Mouse (Mus musculus) CH12.LX (cell line): ENCODE measurements around the gene Pheta1. TPM values are rescaled to one million over a fixed set of nuclear protein-coding genes. Genes with fewer than 3 reads are reported as not detected.

Experiments used
- DNase-seq: peaks from one replicate; pipeline ENCODE4 v3.0.0-alpha.2; 2013; ENCODE audit errors: extremely low read depth
- H3K27ac ChIP-seq: 2 replicates; pipeline ENCODE4 v1.5.1; 2012; ENCODE audit warnings: low read depth, mild to moderate bottlenecking, control low read depth, moderate library complexity; ENCODE audit not compliant: insufficient read depth
- H3K27me3 ChIP-seq: replicated peaks from 2 replicates; pipeline ENCODE3; 2012; ENCODE audit warnings: inconsistent platforms
- H3K36me3 ChIP-seq, 2 experiments: replicated peaks in 1 of 2; 2 replicates each; pipeline versions ENCODE3 to v1.6.1; 2012; ENCODE audit warnings: inconsistent platforms in 1 of 2, low read length in 1 of 2, mild to moderate bottlenecking in 1 of 2, mixed read lengths in 1 of 2, moderate library complexity in 1 of 2; ENCODE audit not compliant: control insufficient read depth in 1 of 2, insufficient read depth in 1 of 2
- H3K4me1 ChIP-seq, 2 experiments: 2 replicates each; pipeline ENCODE4 v1.6.1; 2012; ENCODE audit warnings: inconsistent platforms in 1 of 2, moderate library complexity in 1 of 2; ENCODE audit not compliant: insufficient read depth in 2 of 2, control insufficient read depth in 1 of 2
- H3K4me2 ChIP-seq: 2 replicates; pipeline ENCODE4 v1.6.1; 2012; ENCODE audit warnings: low read depth, mild to moderate bottlenecking, control low read depth; ENCODE audit not compliant: poor library complexity, insufficient read depth, severe bottlenecking
- H3K4me3 ChIP-seq, 3 experiments: fragments of 150-350 bp in 1 of 3; sonication (generic) in 1 of 3; replicated peaks in 1 of 3; 2 replicates each; pipeline versions ENCODE3 to v1.5.1; 2011 to 2012; ENCODE audit warnings: low read depth in 2 of 3, low read length in 2 of 3, mild to moderate bottlenecking in 2 of 3, moderate library complexity in 2 of 3, control low read depth in 1 of 3, improper control_type of control experiment in 1 of 3, inconsistent platforms in 1 of 3, mixed read lengths in 1 of 3; ENCODE audit not compliant: poor library complexity in 1 of 3
- H3K79me2 ChIP-seq: replicated peaks from 2 replicates; pipeline ENCODE4 v1.6.1; 2012; ENCODE audit warnings: mild to moderate bottlenecking, moderate library complexity; ENCODE audit not compliant: control insufficient read depth, poor library complexity, insufficient read depth, severe bottlenecking; ENCODE audit errors: extremely low read depth
- H3K9ac ChIP-seq: 2 replicates; pipeline ENCODE4 v1.6.1; 2012; ENCODE audit warnings: low read depth, mild to moderate bottlenecking, control low read depth, moderate library complexity; ENCODE audit not compliant: insufficient read depth
- H3K9me3 ChIP-seq: replicated peaks from 2 replicates; pipeline ENCODE3; 2012; ENCODE audit warnings: low read length, inconsistent platforms, mixed read lengths
- BHLHE40 ChIP-seq: IDR thresholded peaks from 2 replicates; pipeline ENCODE4 v1.6.1; 2011; ENCODE audit warnings: mild to moderate bottlenecking, low read depth, low read length, improper control_type of control experiment
- CHD1 ChIP-seq: IDR thresholded peaks from 2 replicates; pipeline ENCODE4 v1.6.1; 2012; ENCODE audit warnings: low read depth, low read length, improper control_type of control experiment, inconsistent platforms
- CHD2 ChIP-seq: IDR thresholded peaks from 2 replicates; pipeline ENCODE4 v1.6.1; 2011; ENCODE audit warnings: low read length, improper control_type of control experiment
- CTCF ChIP-seq, 2 experiments: IDR thresholded peaks in 1 of 2; conservative IDR thresholded peaks in 1 of 2; 2 replicates each; pipeline ENCODE4 v1.5.1; 2011 to 2012; ENCODE audit warnings: low read depth in 2 of 2, low read length in 2 of 2, improper control_type of control experiment in 1 of 2, inconsistent platforms in 1 of 2, mild to moderate bottlenecking in 1 of 2, moderate library complexity in 1 of 2
- GABPA ChIP-seq: IDR thresholded peaks from 2 replicates; pipeline ENCODE4 v1.6.1; 2012; ENCODE audit warnings: low read depth, low read length, improper control_type of control experiment, inconsistent platforms; ENCODE audit not compliant: insufficient replicate concordance
- JUN ChIP-seq: IDR thresholded peaks from 2 replicates; pipeline ENCODE4 v1.6.1; 2011; ENCODE audit warnings: low read depth, mild to moderate bottlenecking, low read length, improper control_type of control experiment, moderate library complexity; ENCODE audit not compliant: insufficient read depth
- MAZ ChIP-seq: IDR thresholded peaks from 2 replicates; pipeline ENCODE4 v1.6.1; 2012; ENCODE audit warnings: low read depth, mild to moderate bottlenecking, inconsistent platforms, low read length, improper control_type of control experiment, moderate library complexity
- NRF1 ChIP-seq: IDR thresholded peaks from 2 replicates; pipeline ENCODE4 v1.6.1; 2014; ENCODE audit warnings: low read depth, mild to moderate bottlenecking, inconsistent platforms, low read length, improper control_type of control experiment, moderate library complexity
- PAX5 ChIP-seq: IDR thresholded peaks from 2 replicates; pipeline ENCODE4 v1.6.1; 2012; ENCODE audit warnings: low read length, inconsistent platforms, mixed read lengths
- POLR2AphosphoS2 ChIP-seq: IDR thresholded peaks from 2 replicates; pipeline ENCODE4 v1.6.1; 2011; ENCODE audit warnings: low read depth, low read length, improper control_type of control experiment
- RCOR1 ChIP-seq: conservative IDR thresholded peaks from 2 replicates; pipeline ENCODE4 v1.6.1; 2012; ENCODE audit warnings: low read depth, mild to moderate bottlenecking, inconsistent platforms, low read length, improper control_type of control experiment
- SIN3A ChIP-seq: IDR thresholded peaks from 2 replicates; pipeline ENCODE4 v1.6.1; 2012; ENCODE audit warnings: low read length, improper control_type of control experiment, inconsistent platforms
- UBTF ChIP-seq: IDR thresholded peaks from 2 replicates; pipeline ENCODE4 v1.6.1; 2012; ENCODE audit warnings: low read depth, mild to moderate bottlenecking, inconsistent platforms, low read length, improper control_type of control experiment, moderate library complexity
- dilution Hi-C: fragments of 300-500 bp; cut with MboI; formaldehyde crosslinking; loops from 2 replicates; pipeline ENCODE4 v1.14.3; 2020; ENCODE audit warnings: low sequenced_read_pairs; ENCODE audit not compliant: extremely low pct_unique_long_range_greater_than_20kb, extremely low pct_ligation_motif_present
- in situ Hi-C: fragments of 300-500 bp; cut with MboI; formaldehyde crosslinking; loops from 3 replicates; pipeline ENCODE4 v1.14.3; 2019; ENCODE audit warnings: low sequenced_read_pairs, low pct_ligation_motif_present, low pct_unique_long_range_greater_than_20kb, mixed read lengths
- polyA plus RNA-seq: library from polyadenylated mRNA; unstranded; fragments of >175 nt; gene quantifications from 2 replicates; pipeline ENCODE4 v1.2.1, GENCODE M21; 2012; ENCODE audit warnings: low read depth; ENCODE audit not compliant: insufficient read length
- total RNA-seq, 2 experiments: library from RNA; depleted of rRNA; stranded (reverse); fragments of 300-350 nt in 1 of 2; fragments of >200 nt in 1 of 2; gene quantifications; 2 replicates each; pipeline ENCODE4 v1.2.3; 2012 to 2014

The Pheta1 gene
- total and polyA plus RNA-seq, 3 experiments: 1.4 to 4.5 (median 2.0) TPM

DNA sequence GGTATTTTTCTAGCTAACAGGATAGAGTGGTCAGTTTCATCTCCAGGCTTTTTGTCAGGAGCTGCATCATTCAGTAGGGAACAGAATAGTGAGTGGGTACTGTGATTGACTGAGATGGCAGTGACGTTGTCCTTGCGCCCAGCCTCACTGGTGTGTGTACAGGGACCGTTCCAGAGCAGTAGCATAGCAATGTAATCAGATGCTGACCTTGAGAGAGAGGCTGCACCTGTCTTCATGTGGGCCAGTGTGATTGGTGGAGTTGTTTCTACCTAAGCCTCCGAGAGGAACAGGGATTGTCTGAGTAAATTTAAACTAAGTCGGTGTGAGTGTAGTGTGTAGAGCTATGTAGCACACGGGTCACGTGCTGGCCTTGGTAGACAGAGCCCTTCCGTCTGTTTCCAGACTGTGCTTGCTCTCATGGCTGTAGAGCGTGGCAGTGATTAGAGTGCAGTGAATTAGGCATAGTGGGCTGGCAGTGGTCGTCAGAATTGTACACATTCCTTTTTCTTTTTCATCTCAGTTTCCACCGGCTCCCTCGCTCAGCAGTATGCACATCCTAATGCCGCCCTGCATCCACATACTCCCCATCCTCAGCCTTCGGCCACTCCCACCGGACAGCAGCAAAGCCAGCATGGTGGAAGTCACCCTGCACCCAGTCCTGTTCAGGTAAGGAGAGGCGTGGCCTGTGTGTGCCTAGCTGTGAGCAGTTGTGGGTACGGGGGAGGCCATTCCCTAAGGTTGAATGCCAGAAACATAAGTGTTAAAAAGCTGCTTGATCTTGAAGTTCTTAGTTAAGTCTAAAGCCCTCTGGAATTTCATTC, 38.2 kb upstream of the Pheta1 start:
- no peak overlapping the region for H3K27ac ChIP-seq
- in situ Hi-C loops (loop anchor here (5.0 kb wide), 1 partner anchor 37 kb away; the partner anchor contains the start of gene Pheta1), dilution Hi-C loops (no loop called here)
- DNase-seq: no peak
- peaks cover 13 to 20% of the 10 kb centered on the region in 2 experiments for H3K4me1 ChIP-seq
- H3K9me3 ChIP-seq: no peaks in the 10 kb centered on the region
- H3K4me3 ChIP-seq: no peak overlapping the region
- no peak overlapping the region for H3K9ac ChIP-seq
- H3K27me3 ChIP-seq: no peaks in the 10 kb centered on the region
- H3K79me2 ChIP-seq: no peaks in the 10 kb centered on the region
- peaks cover 49 to 82% of the 10 kb centered on the region in 2 experiments for H3K36me3 ChIP-seq
- no peak for TF ChIP-seq NRF1
- no peak for TF ChIP-seq UBTF
- no peak for TF ChIP-seq RCOR1
- no peak for TF ChIP-seq GABPA
- TF ChIP-seq CTCF (conservative IDR thresholded peaks at IDR 0.05 in 1 of 2, IDR thresholded peaks at IDR 0.05 in 1 of 2; ENCODE audit: low read depth in 2 of 2, low read length in 2 of 2): no peak
- no peak overlapping the region for H3K4me2 ChIP-seq

DNA sequence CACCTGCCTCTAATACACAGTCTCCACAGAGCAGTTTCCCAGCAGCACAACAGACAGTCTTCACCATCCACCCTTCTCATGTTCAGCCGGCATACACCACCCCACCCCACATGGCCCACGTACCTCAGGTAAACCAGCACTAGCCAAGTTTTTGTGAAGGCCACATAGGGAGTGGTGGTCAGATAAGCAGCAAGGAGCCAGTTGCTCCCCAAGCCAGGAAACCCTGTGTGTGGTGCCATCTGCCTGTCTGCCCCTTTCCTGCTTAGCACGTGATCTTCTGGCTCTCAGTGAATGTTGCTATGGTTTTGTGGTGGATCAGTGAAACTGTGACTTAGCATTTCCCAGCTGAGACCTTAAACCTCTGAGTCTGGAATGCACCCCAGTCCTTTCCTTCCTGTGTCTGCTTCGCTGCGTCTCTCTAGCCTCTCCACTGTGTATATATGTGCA, 37.3 kb upstream of the Pheta1 start:
- H3K9me3 ChIP-seq: no peaks in the 10 kb centered on the region
- TF ChIP-seq POLR2AphosphoS2 (no peak), PAX5 (no peak), CHD1 (no peak), JUN (no peak), CHD2 (no peak), BHLHE40 (no peak), MAZ (no peak), SIN3A (no peak)
- dilution Hi-C loops: no loop called here
- H3K4me2 ChIP-seq: no peak overlapping the region
- no peaks in the 10 kb centered on the region for H3K27me3 ChIP-seq
- DNase-seq: no peak
- no peaks in the 10 kb centered on the region for H3K79me2 ChIP-seq
- peaks cover 13 to 20% of the 10 kb centered on the region in 2 experiments for H3K4me1 ChIP-seq
- no peak overlapping the region for H3K4me3 ChIP-seq
- in situ Hi-C loops: loop anchor here (5.0 kb wide), 1 partner anchor 36 kb away; the partner anchor contains the start of gene Pheta1
- H3K27ac ChIP-seq: no peak overlapping the region
- H3K36me3 ChIP-seq: peaks cover 58 to 86% of the 10 kb centered on the region in 2 experiments
- H3K9ac ChIP-seq: no peak overlapping the region
